Mouse (Mus musculus): ENCODE measurements at regions not wholly inside any gene's neighbourhood (a gene's known extent, or its start where the extent isn't known, plus 50 kb on each side); places are given as distances from the start of the nearest gene placed in this dataset.

DNA sequence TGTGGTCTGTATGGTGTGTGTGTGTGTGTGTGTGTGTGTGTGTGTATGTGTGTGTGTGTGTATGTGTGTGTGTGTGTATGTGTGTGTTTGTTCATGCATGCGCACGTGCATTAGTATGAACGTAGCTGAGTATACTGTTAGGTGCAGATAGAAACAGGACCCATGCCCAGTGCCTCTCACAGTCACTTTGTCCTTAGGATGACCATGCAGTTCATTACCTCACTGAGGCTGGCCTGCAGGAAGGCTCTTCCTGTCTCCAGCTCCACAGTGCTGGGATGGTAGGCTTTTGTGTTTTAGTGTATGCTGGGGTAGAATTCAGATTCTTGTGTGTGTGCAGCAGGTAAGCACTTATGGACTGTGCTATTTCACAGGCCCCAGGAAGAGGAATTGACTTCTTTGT, 250.0 kb upstream of the Tacr3 start:
- TF ChIP-seq CTCF (IDR thresholded peaks at IDR 0.05; ENCODE audit: extremely low read depth, insufficient read depth, low read length) = no peak
- no peak for TF ChIP-seq POLR2A (IDR thresholded peaks at IDR 0.05; ENCODE audit: extremely low read depth, insufficient read depth, low read length)
